In genomic region chr2:33249922-33250633, GRCm38 (mm10) we compare ENCODE assay signal across 22 mouse cellular contexts. TPM values are rescaled to one million over a fixed set of nuclear protein-coding genes. Genes with fewer than 3 reads are reported as not detected.
DNase-seq lines count a peak whose midpoint lies in the region; ATAC-seq and TF ChIP-seq lines count a peak whose summit lies in the region.
"Had no signal": no experiment of that assay in that cellular context is flagged by ENCODE, and none has a peak within 500 bp of the region (broad histone marks: within the 10 kb centered on the region; RNA-seq: fewer than 3 reads in every experiment).

No protein-coding gene starts in this region.

- H3K9ac ChIP-seq in intestine, embryonic 14.5 days (ENCODE audit: low read length), result no peak overlapping the region
- no peak overlapping the region for H3K9ac ChIP-seq in intestine, postnatal 0 days (ENCODE audit: low read depth, low read length)
- 0 out of 2 replicates have a peak overlapping the region, but pooled peaks have one; percentile 6 for H3K9ac ChIP-seq in embryonic facial prominence, embryonic 11.5 days (replicated peaks; ENCODE audit: low read length)
- H3K9ac ChIP-seq: hindbrain, embryonic 15.5 days; limb, embryonic 12.5 days; liver, embryonic 15.5 days; neural tube, embryonic 13.5 days had no signal

- ATAC-seq in intestine, embryonic 14.5 days (replicated peaks; ENCODE audit: low FRiP score, low TSS enrichment, low read depth), result peak; percentile 47; the same call in 1 of the 2 replicates
- no peak for ATAC-seq in intestine, postnatal 0 days
- ATAC-seq in embryonic facial prominence, embryonic 11.5 days (replicated peaks; ENCODE audit: insufficient number of reproducible peaks, low FRiP score, low TSS enrichment, low read depth), result no peak
- ATAC-seq: lung, postnatal 0 days had no signal

- no peak overlapping the region for H3K4me2 ChIP-seq in intestine, embryonic 14.5 days (ENCODE audit: low read length)
- no peak overlapping the region for H3K4me2 ChIP-seq in intestine, postnatal 0 days (replicated peaks; ENCODE audit: low read depth)
- no peak overlapping the region for H3K4me2 ChIP-seq in embryonic facial prominence, embryonic 11.5 days (ENCODE audit: low read depth, low read length)
- H3K4me2 ChIP-seq: hindbrain, embryonic 15.5 days; limb, embryonic 12.5 days; liver, embryonic 15.5 days; neural tube, embryonic 13.5 days had no signal

- DNase-seq in heart, embryonic 10.5 days (ENCODE audit: low spot score), result no peak
- DNase-seq in heart, adult 8-10 months (ENCODE audit: low spot score), result no peak
- peak; percentile 64 for DNase-seq in intestine, embryonic 14.5 days (ENCODE audit: low spot score)
- no peak for DNase-seq in embryonic facial prominence, embryonic 11.5 days (ENCODE audit: low spot score)
- DNase-seq in MN1 (ENCODE audit: low spot score), result no peak
- DNase-seq in right cerebral cortex, postnatal 14 days, result no peak
- DNase-seq: adrenal gland, postnatal 36 days; cerebellum, adult 11-12 months; cerebellum, postnatal 25 days; kidney, adult 9 months; kidney, postnatal 36 days; layer of hippocampus, adult 9-11 months; midbrain, embryonic 14.5 days had no signal

- no peak for TF ChIP-seq POLR2A in small intestine, adult 2 months (IDR thresholded peaks at IDR 0.05; ENCODE audit: low read depth, low read length)

- no peaks in the 10 kb centered on the region for H3K9me3 ChIP-seq in heart, embryonic 10.5 days
- no peaks in the 10 kb centered on the region for H3K9me3 ChIP-seq in intestine, embryonic 14.5 days (ENCODE audit: control insufficient read depth, low read length)
- H3K9me3 ChIP-seq in intestine, postnatal 0 days (ENCODE audit: control insufficient read depth), result no peaks in the 10 kb centered on the region
- no peaks in the 10 kb centered on the region for H3K9me3 ChIP-seq in embryonic facial prominence, embryonic 11.5 days (replicated peaks; ENCODE audit: control insufficient read depth, low read length)
- H3K9me3 ChIP-seq: G1E; hindbrain, embryonic 15.5 days; limb, embryonic 12.5 days; liver, embryonic 15.5 days; megakaryocyte, embryonic 14.5 days; neural tube, embryonic 13.5 days had no signal

- H3K4me3 ChIP-seq in heart, embryonic 10.5 days, result no peak overlapping the region
- no peak overlapping the region for H3K4me3 ChIP-seq in intestine, embryonic 14.5 days (ENCODE audit: low read depth, low read length)
- H3K4me3 ChIP-seq in intestine, postnatal 0 days (ENCODE audit: low read depth, low read length), result no peak overlapping the region
- no peak overlapping the region for H3K4me3 ChIP-seq in embryonic facial prominence, embryonic 11.5 days (ENCODE audit: low read depth, low read length)
- H3K4me3 ChIP-seq in small intestine, adult 2 months (ENCODE audit: low read depth, low read length), result no peak overlapping the region
- H3K4me3 ChIP-seq: hindbrain, embryonic 15.5 days; limb, embryonic 12.5 days; liver, embryonic 15.5 days; megakaryocyte, embryonic 14.5 days; neural tube, embryonic 13.5 days had no signal

- H3K4me1 ChIP-seq in heart, embryonic 10.5 days, result peaks cover 78% of the 10 kb centered on the region
- peaks cover 34% of the 10 kb centered on the region for H3K4me1 ChIP-seq in intestine, embryonic 14.5 days (replicated peaks; ENCODE audit: control insufficient read depth, insufficient read depth, low read length)
- H3K4me1 ChIP-seq in intestine, postnatal 0 days (replicated peaks; ENCODE audit: control insufficient read depth, insufficient read depth, low read length), result no peaks in the 10 kb centered on the region
- no peaks in the 10 kb centered on the region; the same call in 1 of the 2 replicates for H3K4me1 ChIP-seq in embryonic facial prominence, embryonic 11.5 days (ENCODE audit: control insufficient read depth, insufficient read depth, low read length)
- no peaks in the 10 kb centered on the region for H3K4me1 ChIP-seq in small intestine, adult 2 months (ENCODE audit: control insufficient read depth, insufficient read depth, insufficient read length, low read length)

- WGBS in heart, embryonic 10.5 days, result 27% methylated on average over 3 of the region's 3 CpGs
- 23% methylated on average over 3 of the region's 3 CpGs for WGBS in intestine, embryonic 14.5 days
- 43% methylated on average over 3 of the region's 3 CpGs for WGBS in intestine, postnatal 0 days
- 60% methylated on average over 3 of the region's 3 CpGs for WGBS in embryonic facial prominence, embryonic 11.5 days
- 55% methylated on average over 3 of the region's 3 CpGs for WGBS in small intestine, adult 2 months

- H3K27ac ChIP-seq in heart, embryonic 10.5 days, result peak overlapping the region; percentile 85
- H3K27ac ChIP-seq in intestine, embryonic 14.5 days (ENCODE audit: low read depth), result peak overlapping the region; percentile 65
- no peak overlapping the region for H3K27ac ChIP-seq in intestine, postnatal 0 days (ENCODE audit: low read depth, low read length)
- H3K27ac ChIP-seq in embryonic facial prominence, embryonic 11.5 days (replicated peaks; ENCODE audit: low read depth, low read length), result no peak overlapping the region
- H3K27ac ChIP-seq in small intestine, adult 2 months (ENCODE audit: insufficient read depth, low read depth, low read length), result peak overlapping the region; percentile 39; the same call in 1 of the 2 replicates
- H3K27ac ChIP-seq: hindbrain, embryonic 15.5 days; limb, embryonic 12.5 days; liver, embryonic 15.5 days; neural tube, embryonic 13.5 days had no signal

- H3K27me3 ChIP-seq in heart, embryonic 10.5 days (ENCODE audit: insufficient read depth, poor library complexity, severe bottlenecking), result no peaks in the 10 kb centered on the region
- no peaks in the 10 kb centered on the region for H3K27me3 ChIP-seq in intestine, embryonic 14.5 days (replicated peaks; ENCODE audit: control insufficient read depth, insufficient read depth, low read length)
- H3K27me3 ChIP-seq in intestine, postnatal 0 days (replicated peaks; ENCODE audit: control insufficient read depth, insufficient read depth, low read length), result no peaks in the 10 kb centered on the region
- H3K27me3 ChIP-seq in embryonic facial prominence, embryonic 11.5 days (ENCODE audit: control insufficient read depth, insufficient read depth, low read length), result no peaks in the 10 kb centered on the region
- no peaks in the 10 kb centered on the region for H3K27me3 ChIP-seq in small intestine, adult 2 months (ENCODE audit: control insufficient read depth, insufficient read depth, low read length)
- H3K27me3 ChIP-seq: hindbrain, embryonic 15.5 days; limb, embryonic 12.5 days; liver, embryonic 15.5 days; neural tube, embryonic 13.5 days had no signal

- peaks cover 13% of the 10 kb centered on the region; the same call in 1 of the 2 replicates for H3K36me3 ChIP-seq in heart, embryonic 10.5 days
- peaks cover 18% of the 10 kb centered on the region for H3K36me3 ChIP-seq in intestine, embryonic 14.5 days (ENCODE audit: control insufficient read depth, insufficient read depth, low read length)
- peaks cover 13% of the 10 kb centered on the region; the same call in 1 of the 2 replicates for H3K36me3 ChIP-seq in intestine, postnatal 0 days (ENCODE audit: control insufficient read depth, insufficient read depth)
- no peaks in the 10 kb centered on the region for H3K36me3 ChIP-seq in embryonic facial prominence, embryonic 11.5 days (replicated peaks; ENCODE audit: control insufficient read depth, insufficient read depth, low read depth, low read length)
- H3K36me3 ChIP-seq in small intestine, adult 2 months (ENCODE audit: control insufficient read depth, insufficient read depth, low read length), result no peaks in the 10 kb centered on the region
- H3K36me3 ChIP-seq: hindbrain, embryonic 15.5 days; liver, embryonic 15.5 days had no signal

- TF ChIP-seq CTCF in intestine, postnatal 0 days (IDR thresholded peaks at IDR 0.05; ENCODE audit: low read depth), result no peak
- TF ChIP-seq CTCF in small intestine, adult 2 months (IDR thresholded peaks at IDR 0.05; ENCODE audit: extremely low read depth, insufficient read length, insufficient replicate concordance, low read depth, low read length), result no peak

RNA-seq across cellular contexts. Expression of gene Angptl2, which starts 34.2 kb away (rescaled TPM):
- 40.4 and 49.8 TPM in 2 replicates for polyA plus RNA-seq in heart, embryonic 10.5 days (2016; fragmentation: Nextera tagmentation; extraction: Ambion mirVana)
- 10 to 100 TPM; 32.9 to 57.7 (median 53.5) TPM for total RNA-seq in heart, adult 8-10 months (2022)
- 38.7 and 41.0 TPM in 2 replicates for polyA plus RNA-seq in intestine, embryonic 14.5 days (2014; fragmentation: Nextera tagmentation; extraction: Ambion mirVana)
- 24.2 and 25.5 TPM in 2 replicates for polyA plus RNA-seq in intestine, postnatal 0 days (2015; fragmentation: Nextera tagmentation; extraction: Ambion mirVana)
- polyA plus RNA-seq in embryonic facial prominence, embryonic 11.5 days (2014; fragmentation: Nextera tagmentation; extraction: Ambion mirVana), result 28.6 and 30.4 TPM in 2 replicates
- 18.9 and 20.7 TPM in 2 replicates for polyA plus RNA-seq in small intestine, adult 2 months (2012; rRNA removed)
- polyA plus RNA-seq: G1E had no signal

Comparison
In these comparisons a context has a peak if more than half of its experiments do, and no peak if none do; other contexts are left out.
1. H3K27ac ChIP-seq: peak in heart, embryonic 10.5 days (single experiment), intestine, embryonic 14.5 days (single experiment) and small intestine, adult 2 months (single experiment); none in intestine, postnatal 0 days (single experiment) and embryonic facial prominence, embryonic 11.5 days (single experiment).